Mouse (Mus musculus): ENCODE measurements around the gene Sugp1.

DNA sequence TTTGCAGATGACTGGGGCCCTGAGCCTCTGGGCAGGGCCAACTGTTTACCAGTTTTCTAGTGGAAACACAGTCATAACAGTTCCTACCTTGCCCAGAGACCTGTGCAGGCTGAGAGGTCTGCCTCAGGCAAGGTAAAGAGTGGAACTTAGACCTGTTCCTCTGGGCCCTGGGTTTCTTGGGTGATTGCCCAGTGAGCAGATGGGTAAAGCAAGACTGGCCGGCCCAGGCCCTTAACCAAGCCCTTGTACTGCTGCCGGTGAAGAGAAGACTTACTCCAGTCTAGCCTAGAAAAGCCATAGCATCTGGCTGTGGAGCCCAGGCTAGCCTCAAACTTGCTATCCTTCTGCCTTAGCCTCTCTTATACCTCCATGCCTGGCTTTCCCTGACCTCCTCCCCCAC is 39.4 kb downstream of the Sugp1 start:
- no peak for TF ChIP-seq CTCF (IDR thresholded peaks at IDR 0.05; ENCODE audit: borderline replicate concordance, insufficient read depth, low read depth, low read length)
- no peak for TF ChIP-seq POLR2A (IDR thresholded peaks at IDR 0.05; ENCODE audit: borderline replicate concordance, insufficient read depth, low read length)
